Mouse (Mus musculus): ENCODE data around the gene Cux2. TPM values are rescaled to one million over a fixed set of nuclear protein-coding genes. Genes with fewer than 3 reads are reported as not detected.

Cux2 gene
- polyA plus RNA-seq, 1 experiment from 2014 or later = 19.9 TPM

- Histone ChIP-seq H3K4me2 (no peak overlapping the region), H3K4me3 (replicated peaks) (no peak overlapping the region), H3K27ac (replicated peaks) (no peak overlapping the region), H3K9me3 (replicated peaks) (no peaks in the 10 kb centered on the region), H3K36me3 (peaks cover 48% of the 10 kb centered on the region), H3K9ac (replicated peaks) (no peak overlapping the region), H3K27me3 (replicated peaks) (no peaks in the 10 kb centered on the region), H3K4me1 (peaks cover 6% of the 10 kb centered on the region)
- ATAC-seq (ENCODE audit: low FRiP score) = no peak
- 88% methylated on average over 17 of the region's 17 CpGs for WGBS
These were observed 239.4 kb downstream of the Cux2 start for GRCm38 (mm10) chr5:121810331-121811151.

GRCm38 (mm10) chr5:121809667-121810224 is 240.2 kb downstream of the Cux2 start:
- peaks cover 6% of the 10 kb centered on the region for H3K4me1 ChIP-seq
- H3K9me3 ChIP-seq (replicated peaks) = no peaks in the 10 kb centered on the region
- peaks cover 52% of the 10 kb centered on the region for H3K36me3 ChIP-seq
- H3K4me3 ChIP-seq (replicated peaks) = no peak overlapping the region
- WGBS = 81% methylated on average over 5 of the region's 5 CpGs
- H3K9ac ChIP-seq (replicated peaks) = no peak overlapping the region
- no peak overlapping the region for H3K27ac ChIP-seq (replicated peaks)
- no peak overlapping the region for H3K4me2 ChIP-seq
- ATAC-seq (ENCODE audit: low FRiP score) = no peak
- H3K27me3 ChIP-seq (replicated peaks) = no peaks in the 10 kb centered on the region

- Histone ChIP-seq H3K27ac (replicated peaks) (no peak overlapping the region), H3K9me3 (replicated peaks) (no peaks in the 10 kb centered on the region), H3K4me3 (replicated peaks) (no peak overlapping the region), H3K4me2 (no peak overlapping the region), H3K4me1 (peaks cover 6% of the 10 kb centered on the region), H3K36me3 (peaks cover 55% of the 10 kb centered on the region), H3K27me3 (replicated peaks) (no peaks in the 10 kb centered on the region), H3K9ac (replicated peaks) (no peak overlapping the region)
- no peak for ATAC-seq (ENCODE audit: low FRiP score)
- WGBS = 91% methylated on average over 2 of the region's 2 CpGs
These were observed 241.7 kb downstream of the Cux2 start for GRCm38 (mm10) chr5:121808202-121808601.

GRCm38 (mm10) chr5:121807186-121807585 is 242.7 kb downstream of the Cux2 start:
- no peak for ATAC-seq (ENCODE audit: low FRiP score)
- Histone ChIP-seq H3K9me3 (replicated peaks) (no peaks in the 10 kb centered on the region), H3K9ac (replicated peaks) (no peak overlapping the region), H3K4me2 (no peak overlapping the region), H3K4me1 (peaks cover 6% of the 10 kb centered on the region), H3K4me3 (replicated peaks) (no peak overlapping the region), H3K27me3 (replicated peaks) (no peaks in the 10 kb centered on the region), H3K27ac (replicated peaks) (no peak overlapping the region), H3K36me3 (peaks cover 55% of the 10 kb centered on the region)
- 50% methylated on average over 3 of the region's 3 CpGs for WGBS

Small RNAs within 50 kb of the gene (microRNA-seq; reads per million reads assigned to microRNA genes)
- gene Mir7031 = not detected

Other genes starting within 250 kb of the Cux2 start
- gene Sh2b3, start 212.5 kb downstream of the Cux2 start, polyA plus RNA-seq (2015; fragmentation: Nextera tagmentation; extraction: Ambion mirVana) = 7.5 and 9.4 TPM in 2 replicates
- 33.0 and 34.7 TPM in 2 replicates for gene Pheta1, start 201.1 kb downstream of the Cux2 start, polyA plus RNA-seq (2015; fragmentation: Nextera tagmentation; extraction: Ambion mirVana)
- 1.8 and 4.7 TPM in 2 replicates for gene Myl2, start 50.8 kb upstream of the Cux2 start, polyA plus RNA-seq (2015; fragmentation: Nextera tagmentation; extraction: Ambion mirVana)
- gene Ccdc63, start 90.7 kb upstream of the Cux2 start, polyA plus RNA-seq (2015; fragmentation: Nextera tagmentation; extraction: Ambion mirVana) = 0.44 TPM in 1 of 2 replicates, not detected in the other
- gene Ppp1cc, start 108.2 kb upstream of the Cux2 start, polyA plus RNA-seq (2015; fragmentation: Nextera tagmentation; extraction: Ambion mirVana) = 184 and 200 TPM in 2 replicates
- 1.3 and 4.1 TPM in 2 replicates for gene Hvcn1, start 156.7 kb upstream of the Cux2 start, polyA plus RNA-seq (2015; fragmentation: Nextera tagmentation; extraction: Ambion mirVana)
- 5.8 and 6.0 TPM in 2 replicates for gene Tctn1, start 214.4 kb upstream of the Cux2 start, polyA plus RNA-seq (2015; fragmentation: Nextera tagmentation; extraction: Ambion mirVana)
- gene Pptc7, start 234.3 kb upstream of the Cux2 start, polyA plus RNA-seq (2015; fragmentation: Nextera tagmentation; extraction: Ambion mirVana) = 8.7 and 9.3 TPM in 2 replicates